Mouse (Mus musculus) midbrain, postnatal 0 days (tissue): ENCODE data around the gene Nxf1. TPM values are rescaled to one million over a fixed set of nuclear protein-coding genes. Genes with fewer than 3 reads are reported as not detected.

Source experiments
- ATAC-seq: fragments of 200-750 bp; cut with Nextera tagmentation; 2 replicates; pipeline ENCODE4 v1.8.0; 2017; ENCODE audit warnings: moderate number of reproducible peaks, mild to moderate bottlenecking, moderate TSS enrichment, moderate library complexity; ENCODE audit not compliant: low FRiP score
- DNase-seq: peaks from one replicate; pipeline ENCODE4 v3.0.0-alpha.2; 2015; ENCODE audit warnings: low spot score
- H3K27ac ChIP-seq: fragments of 300-500 bp; sonication (generic); 2 replicates; pipeline ENCODE4 v1.5.1; 2014; ENCODE audit warnings: low read depth, mild to moderate bottlenecking, low read length, mixed read lengths
- H3K27me3 ChIP-seq: fragments of 300-500 bp; sonication (generic); 2 replicates; pipeline ENCODE4 v1.6.1; 2014; ENCODE audit warnings: low read length, control low read depth, mixed read lengths; ENCODE audit not compliant: insufficient read depth
- H3K36me3 ChIP-seq: fragments of 300-500 bp; sonication (generic); 2 replicates; pipeline ENCODE4 v1.6.1; 2014; ENCODE audit warnings: low read length, control low read depth, mixed read lengths; ENCODE audit not compliant: insufficient read depth
- H3K4me1 ChIP-seq: fragments of 300-500 bp; sonication (generic); 2 replicates; pipeline ENCODE4 v1.6.1; 2014; ENCODE audit warnings: mild to moderate bottlenecking, control low read depth, antibody characterized with exemption, low read length, mixed read lengths; ENCODE audit not compliant: insufficient read depth
- H3K4me2 ChIP-seq: fragments of 300-500 bp; sonication (generic); 2 replicates; pipeline ENCODE4 v1.6.1; 2014; ENCODE audit warnings: low read depth, mild to moderate bottlenecking, low read length, mixed read lengths; ENCODE audit not compliant: poor library complexity, severe bottlenecking
- H3K4me3 ChIP-seq: fragments of 300-500 bp; sonication (generic); 2 replicates; pipeline ENCODE4 v1.5.1; 2014; ENCODE audit warnings: low read depth, mild to moderate bottlenecking, low read length, moderate library complexity
- H3K9ac ChIP-seq: fragments of 300-500 bp; sonication (generic); replicated peaks from 2 replicates; pipeline ENCODE4 v1.6.1; 2014; ENCODE audit warnings: mild to moderate bottlenecking, low read length, moderate library complexity, mixed read lengths; ENCODE audit not compliant: poor library complexity, severe bottlenecking
- H3K9me3 ChIP-seq: fragments of 300-500 bp; sonication (generic); 2 replicates; pipeline ENCODE4 v1.6.1; 2016; ENCODE audit warnings: low read length, control low read depth
- CTCF ChIP-seq: IDR thresholded peaks from 2 replicates; pipeline ENCODE4 v1.5.1; 2016; ENCODE audit warnings: antibody characterized with exemption, mild to moderate bottlenecking
- WGBS: fragments of 180-500 bp; shearing (Covaris S2); extraction: QIAGEN DNeasy Blood & Tissue Kit; methylation state at CpG from one replicate; pipeline ENCODE4 v1.1.7; 2014; 5-methylcytosine and 5-hydroxymethylcytosine counted together
- polyA plus RNA-seq: library from polyadenylated mRNA; unstranded; fragments of >200 nt; fragmentation: Nextera tagmentation; extraction: Ambion mirVana; gene quantifications from 2 replicates; pipeline ENCODE4 v1.2.1, GENCODE M21; 2015
- total RNA-seq: library from RNA; depleted of rRNA; stranded (reverse); fragments of >200 nt; gene quantifications from 2 replicates; pipeline ENCODE4 v1.2.3, GENCODE M21; 2014

Nxf1 gene
- total and polyA plus RNA-seq, 2 experiments from 2014 or later: 67.4 to 92.8 TPM

DNA sequence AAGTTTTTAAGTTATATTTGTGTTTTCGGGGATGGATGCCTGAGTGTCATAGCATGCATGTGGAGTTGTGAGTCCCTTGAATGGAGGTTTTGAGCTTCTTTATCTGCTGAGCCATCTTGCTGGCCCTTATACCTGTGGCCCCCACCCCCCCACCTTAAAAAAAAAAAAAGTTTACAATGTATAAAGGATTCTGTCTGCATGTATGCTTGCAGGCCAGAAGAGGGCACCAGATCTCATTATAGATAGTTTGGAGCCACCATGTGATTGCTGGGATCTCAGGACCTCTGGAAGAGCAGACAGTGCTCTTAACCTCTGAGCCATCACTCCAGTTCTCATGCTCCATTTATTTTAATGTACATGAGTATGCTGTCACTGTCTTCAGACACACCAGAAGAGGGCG is 9.5 kb upstream of the Nxf1 start:
- no peak for DNase-seq
- Histone ChIP-seq H3K4me1 (peaks cover 6% of the 10 kb centered on the region; the same call in 1 of the 2 replicates), H3K9me3 (no peaks in the 10 kb centered on the region), H3K27ac (no peak overlapping the region), H3K9ac (no peak overlapping the region), H3K27me3 (no peaks in the 10 kb centered on the region), H3K4me2 (no peak overlapping the region), H3K36me3 (peaks cover 45% of the 10 kb centered on the region), H3K4me3 (no peak overlapping the region)
- 72% methylated on average over 2 of the region's 2 CpGs for WGBS
- no peak for ATAC-seq
- TF ChIP-seq CTCF: peak; percentile 56

DNA sequence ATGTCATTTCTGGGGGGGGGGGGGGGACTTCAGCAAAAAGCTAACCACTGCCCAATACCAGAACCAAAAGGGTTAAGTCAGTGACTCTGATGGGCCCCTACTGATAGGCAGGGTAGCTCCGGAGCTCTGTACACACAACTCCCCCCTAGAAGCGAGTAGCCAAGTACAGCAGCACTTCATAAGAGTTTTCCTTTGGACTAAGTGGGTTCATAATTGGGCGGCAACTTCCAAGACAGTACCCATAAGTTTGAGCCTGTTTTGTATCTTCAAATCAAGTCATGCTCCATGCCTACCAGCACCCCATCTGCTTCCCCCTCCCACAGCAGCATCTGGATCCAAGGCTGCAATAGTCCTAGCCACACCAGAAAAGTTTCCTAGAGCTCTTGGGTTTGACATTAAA is 1.2 kb upstream of the Nxf1 start:
- no peak overlapping the region for H3K27ac ChIP-seq
- H3K4me2 ChIP-seq: no peak overlapping the region
- H3K9me3 ChIP-seq: no peaks in the 10 kb centered on the region
- no peak overlapping the region for H3K9ac ChIP-seq
- peaks cover 11% of the 10 kb centered on the region for H3K36me3 ChIP-seq
- DNase-seq (no peak), ATAC-seq (no peak)
- WGBS: 71% methylated on average over 3 of the region's 3 CpGs
- no peaks in the 10 kb centered on the region for H3K27me3 ChIP-seq
- H3K4me1 ChIP-seq: peaks cover 16% of the 10 kb centered on the region; the same call in 1 of the 2 replicates
- no peak for TF ChIP-seq CTCF
- peak overlapping the region; percentile 99; the same call in 1 of the 2 replicates for H3K4me3 ChIP-seq

DNA sequence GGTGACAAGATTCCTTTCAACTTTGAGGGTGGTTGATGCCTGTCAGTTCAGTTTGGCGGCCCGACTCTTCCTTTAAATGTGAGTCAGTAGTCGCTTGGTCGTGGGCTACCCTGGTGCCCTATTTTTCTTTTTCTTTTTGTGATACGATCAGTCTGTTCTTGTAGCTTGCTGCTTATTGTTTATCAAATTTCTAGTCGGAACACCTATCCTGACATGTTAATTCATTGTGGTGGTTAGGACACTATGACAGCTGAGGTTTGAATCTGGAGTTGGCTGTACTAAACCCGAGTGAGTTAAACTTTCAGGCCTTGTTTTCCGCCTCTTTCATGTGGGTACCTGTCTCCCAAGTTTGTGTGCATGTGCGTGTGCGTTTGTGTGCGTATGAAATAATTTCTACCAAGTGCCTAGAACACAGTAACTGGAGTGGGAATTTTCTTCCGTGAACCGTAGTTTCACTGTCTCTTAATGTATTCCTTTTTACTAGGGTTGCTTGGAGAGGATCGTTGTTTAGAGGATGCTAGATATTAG is 662 bp downstream of the Nxf1 start:
- 0 out of 2 replicates have a peak, but pooled peaks cover 6% of the 10 kb centered on the region for H3K36me3 ChIP-seq
- 4% methylated on average over 14 of the region's 14 CpGs for WGBS
- H3K27ac ChIP-seq: peak overlapping the region; percentile 90
- TF ChIP-seq CTCF: no peak
- DNase-seq (no peak), ATAC-seq (no peak)
- peak overlapping the region; percentile 95 for H3K9ac ChIP-seq
- H3K9me3 ChIP-seq: no peaks in the 10 kb centered on the region
- peaks cover 16% of the 10 kb centered on the region; the same call in 1 of the 2 replicates for H3K4me1 ChIP-seq
- H3K27me3 ChIP-seq: no peaks in the 10 kb centered on the region
- H3K4me3 ChIP-seq: peak overlapping the region; percentile 99
- peak overlapping the region; percentile 68 for H3K4me2 ChIP-seq

DNA sequence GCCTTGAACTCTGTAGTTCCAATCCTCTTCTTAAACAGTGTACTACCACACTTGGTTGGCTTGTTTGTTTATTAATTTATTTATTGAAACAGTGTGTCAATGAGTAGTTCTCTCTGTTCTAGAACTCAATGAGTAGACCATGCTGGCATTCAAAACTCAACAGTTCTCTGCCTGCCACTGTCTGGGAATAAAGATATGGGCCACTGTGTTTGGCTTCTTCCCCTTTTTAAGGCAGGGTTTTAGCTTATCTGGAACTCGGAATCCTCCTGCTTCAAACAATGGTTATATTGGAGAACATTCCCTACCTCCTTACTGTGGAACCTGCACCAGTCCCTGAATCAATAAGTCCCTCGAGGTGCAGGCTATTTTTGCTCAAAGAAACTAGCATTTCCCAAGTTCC is 2.0 kb downstream of the Nxf1 start:
- peaks cover 16% of the 10 kb centered on the region; the same call in 1 of the 2 replicates for H3K4me1 ChIP-seq
- no peaks in the 10 kb centered on the region for H3K9me3 ChIP-seq
- H3K4me3 ChIP-seq: no peak overlapping the region
- TF ChIP-seq CTCF: no peak
- DNase-seq (no peak), ATAC-seq (no peak)
- H3K9ac ChIP-seq: no peak overlapping the region
- H3K4me2 ChIP-seq: no peak overlapping the region
- no peak overlapping the region for H3K27ac ChIP-seq
- 87% methylated on average over 2 of the region's 2 CpGs for WGBS
- H3K36me3 ChIP-seq: peaks cover 17% of the 10 kb centered on the region
- no peaks in the 10 kb centered on the region for H3K27me3 ChIP-seq

DNA sequence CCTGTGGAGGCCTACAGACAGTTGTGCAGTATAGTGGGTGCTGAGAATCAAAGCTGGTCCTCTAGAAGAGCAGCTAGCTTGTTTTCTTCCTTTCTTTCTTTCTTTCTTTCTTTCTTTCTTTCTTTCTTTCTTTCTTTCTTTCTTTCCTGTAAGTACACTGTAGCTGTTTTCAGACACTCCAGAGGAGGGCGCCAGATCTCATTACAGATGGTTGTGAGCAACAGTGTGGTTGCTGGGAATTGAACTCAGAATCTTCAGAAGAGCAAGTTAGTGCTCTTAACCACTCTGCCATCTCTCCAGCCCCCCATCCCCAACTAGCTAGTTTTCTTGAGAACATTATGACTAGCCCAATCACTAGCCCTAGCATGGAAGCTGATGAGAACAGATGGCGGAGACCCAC is 3.9 kb downstream of the Nxf1 start:
- WGBS: 90% methylated on average over 2 of the region's 2 CpGs
- Histone ChIP-seq H3K27me3 (no peaks in the 10 kb centered on the region), H3K4me2 (no peak overlapping the region), H3K9me3 (peaks cover 6% of the 10 kb centered on the region; the same call in 1 of the 2 replicates), H3K4me3 (no peak overlapping the region), H3K4me1 (peaks cover 13% of the 10 kb centered on the region; the same call in 1 of the 2 replicates), H3K27ac (no peak overlapping the region), H3K36me3 (peaks cover 29% of the 10 kb centered on the region), H3K9ac (no peak overlapping the region)
- DNase-seq (no peak), ATAC-seq (no peak)
- TF ChIP-seq CTCF: no peak

DNA sequence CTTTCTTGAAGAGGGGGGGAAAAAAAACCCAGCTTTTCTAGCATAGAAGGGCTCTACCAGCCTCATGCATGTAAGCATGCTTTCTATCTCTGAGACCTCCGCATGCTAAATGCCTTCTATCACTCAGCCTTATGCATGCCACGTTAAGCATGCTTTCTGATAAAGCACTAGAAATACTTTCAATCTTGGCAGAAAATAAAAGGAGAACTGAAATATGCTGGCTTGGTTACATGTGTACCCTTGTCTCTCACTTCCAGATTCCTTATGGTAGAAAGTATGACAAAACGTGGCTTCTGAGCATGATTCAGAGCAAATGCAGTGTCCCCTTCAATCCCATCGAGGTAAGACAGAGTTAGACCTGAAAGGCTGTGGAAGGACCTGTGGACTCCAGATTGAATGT is 6.4 kb downstream of the Nxf1 start:
- Histone ChIP-seq H3K4me3 (no peak overlapping the region), H3K4me2 (no peak overlapping the region), H3K4me1 (peaks cover 4% of the 10 kb centered on the region; the same call in 1 of the 2 replicates), H3K9ac (no peak overlapping the region), H3K9me3 (peaks cover 6% of the 10 kb centered on the region; the same call in 1 of the 2 replicates), H3K36me3 (peaks cover 53% of the 10 kb centered on the region), H3K27me3 (no peaks in the 10 kb centered on the region), H3K27ac (no peak overlapping the region)
- WGBS: 94% methylated on average over 4 of the region's 4 CpGs
- ATAC-seq: no peak
- TF ChIP-seq CTCF: no peak
- DNase-seq: no peak
